In the genomic region with DNA sequence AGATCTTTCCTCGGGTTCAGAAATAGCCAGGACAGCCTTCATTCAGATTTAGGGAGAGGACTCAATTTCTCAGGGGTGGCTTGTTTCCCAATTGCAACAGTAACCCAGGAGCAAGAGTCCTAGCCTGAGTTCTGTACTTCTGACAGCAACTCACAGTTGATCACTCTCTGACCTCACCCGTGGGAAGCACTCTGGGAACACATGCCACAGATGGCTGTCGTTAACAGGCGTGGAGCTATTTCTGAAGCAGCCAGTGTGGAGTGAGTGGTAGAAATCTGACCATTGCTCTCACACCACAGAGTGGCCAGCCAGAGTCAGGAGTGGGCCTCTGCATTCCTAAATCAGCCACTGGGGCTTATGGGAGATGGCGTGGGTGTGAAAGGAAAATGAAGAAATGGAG, we compare ENCODE assay signal across 15 mouse cellular contexts.
A peak's percentile ranks its signal among the peaks of the same experiment; 100 is the strongest.
DNase-seq lines count a peak whose midpoint lies in the region; ATAC-seq and TF ChIP-seq lines count a peak whose summit lies in the region.
"Had no signal": no experiment of that assay in that cellular context is flagged by ENCODE, and none has a peak within 500 bp of the region (broad histone marks: within the 10 kb centered on the region; RNA-seq: fewer than 3 reads in every experiment).

No protein-coding gene starts in this region.

- TF ChIP-seq CTCF in heart, postnatal 0 days (IDR thresholded peaks at IDR 0.05; ENCODE audit: low read depth), result no peak

- no peak for TF ChIP-seq EP300 in heart, postnatal 0 days (IDR thresholded peaks at IDR 0.05; ENCODE audit: low read depth)

- H3K4me2 ChIP-seq in forebrain, embryonic 13.5 days, result no peak overlapping the region
- no peak overlapping the region for H3K4me2 ChIP-seq in heart, postnatal 0 days (ENCODE audit: low read depth, low read length)
- no peak overlapping the region for H3K4me2 ChIP-seq in lung, embryonic 15.5 days
- H3K4me2 ChIP-seq in embryonic facial prominence, embryonic 15.5 days (replicated peaks), result no peak overlapping the region
- H3K4me2 ChIP-seq: forebrain, embryonic 15.5 days had no signal

- H3K36me3 ChIP-seq in forebrain, embryonic 10.5 days (replicated peaks), result no peaks in the 10 kb centered on the region
- H3K36me3 ChIP-seq in forebrain, embryonic 13.5 days (ENCODE audit: poor library complexity, severe bottlenecking), result no peaks in the 10 kb centered on the region
- H3K36me3 ChIP-seq in heart, postnatal 0 days (replicated peaks; ENCODE audit: control insufficient read depth, insufficient read depth, low read length), result no peaks in the 10 kb centered on the region
- no peaks in the 10 kb centered on the region for H3K36me3 ChIP-seq in lung, embryonic 15.5 days
- no peaks in the 10 kb centered on the region for H3K36me3 ChIP-seq in embryonic facial prominence, embryonic 15.5 days
- H3K36me3 ChIP-seq: forebrain, embryonic 15.5 days had no signal

- H3K4me1 ChIP-seq in forebrain, embryonic 10.5 days, result peaks cover 51% of the 10 kb centered on the region
- H3K4me1 ChIP-seq in forebrain, embryonic 13.5 days, result peaks cover 13% of the 10 kb centered on the region
- peaks cover 32% of the 10 kb centered on the region for H3K4me1 ChIP-seq in heart, postnatal 0 days (ENCODE audit: control insufficient read depth, insufficient read depth)
- peaks cover 60% of the 10 kb centered on the region for H3K4me1 ChIP-seq in lung, embryonic 15.5 days
- H3K4me1 ChIP-seq in embryonic facial prominence, embryonic 15.5 days, result peaks cover 55% of the 10 kb centered on the region

- no peaks in the 10 kb centered on the region for H3K27me3 ChIP-seq in forebrain, embryonic 10.5 days (ENCODE audit: poor library complexity, severe bottlenecking)
- H3K27me3 ChIP-seq in forebrain, embryonic 13.5 days, result no peaks in the 10 kb centered on the region
- no peaks in the 10 kb centered on the region for H3K27me3 ChIP-seq in heart, postnatal 0 days (ENCODE audit: control insufficient read depth, insufficient read depth, low read length)
- H3K27me3 ChIP-seq in lung, embryonic 15.5 days, result no peaks in the 10 kb centered on the region
- H3K27me3 ChIP-seq in embryonic facial prominence, embryonic 15.5 days, result no peaks in the 10 kb centered on the region
- H3K27me3 ChIP-seq: forebrain, embryonic 15.5 days; megakaryocyte, embryonic 14.5 days; Patski had no signal

- H3K9me3 ChIP-seq in forebrain, embryonic 10.5 days, result no peaks in the 10 kb centered on the region
- no peaks in the 10 kb centered on the region for H3K9me3 ChIP-seq in forebrain, embryonic 13.5 days (replicated peaks)
- no peaks in the 10 kb centered on the region for H3K9me3 ChIP-seq in heart, postnatal 0 days (replicated peaks; ENCODE audit: control insufficient read depth, low read length)
- H3K9me3 ChIP-seq in lung, embryonic 15.5 days, result no peaks in the 10 kb centered on the region
- no peaks in the 10 kb centered on the region for H3K9me3 ChIP-seq in embryonic facial prominence, embryonic 15.5 days (replicated peaks)
- H3K9me3 ChIP-seq: forebrain, embryonic 15.5 days; megakaryocyte, embryonic 14.5 days had no signal

- peak overlapping the region; percentile 51 for H3K27ac ChIP-seq in forebrain, embryonic 10.5 days
- no peak overlapping the region for H3K27ac ChIP-seq in forebrain, embryonic 13.5 days
- H3K27ac ChIP-seq in heart, postnatal 0 days (ENCODE audit: low read depth), result peak overlapping the region; percentile 37
- no peak overlapping the region; the same call in 1 of the 2 replicates for H3K27ac ChIP-seq in lung, embryonic 15.5 days
- H3K27ac ChIP-seq in embryonic facial prominence, embryonic 15.5 days (replicated peaks), result peak overlapping the region; percentile 7; the same call in 1 of the 2 replicates
- H3K27ac ChIP-seq: forebrain, embryonic 15.5 days had no signal

- H3K9ac ChIP-seq in forebrain, embryonic 13.5 days, result no peak overlapping the region
- no peak overlapping the region for H3K9ac ChIP-seq in heart, postnatal 0 days (replicated peaks; ENCODE audit: low read depth, low read length)
- 0 out of 2 replicates have a peak overlapping the region, but pooled peaks have one; percentile 13 for H3K9ac ChIP-seq in lung, embryonic 15.5 days
- H3K9ac ChIP-seq in embryonic facial prominence, embryonic 15.5 days, result no peak overlapping the region
- H3K9ac ChIP-seq: forebrain, embryonic 15.5 days had no signal

- no peak for DNase-seq in forebrain, embryonic 10.5 days (ENCODE audit: extremely low spot score, low spot score)
- DNase-seq in heart, postnatal 0 days (ENCODE audit: low spot score), result no peak
- DNase-seq in heart, adult 18-20 months, result no peak
- DNase-seq in lung, postnatal 10 days, result no peak
- DNase-seq in natural killer cell, adult 2 months (ENCODE audit: low spot score in 2 of 2), result no peak
- DNase-seq: cerebellum, adult 2 months; kidney, postnatal 14 days; thymus, postnatal 4 days had no signal

- H3K4me3 ChIP-seq in forebrain, embryonic 10.5 days, result no peak overlapping the region
- H3K4me3 ChIP-seq in forebrain, embryonic 13.5 days, result no peak overlapping the region
- H3K4me3 ChIP-seq in heart, postnatal 0 days (ENCODE audit: low read depth, low read length), result no peak overlapping the region
- no peak overlapping the region for H3K4me3 ChIP-seq in lung, embryonic 15.5 days
- H3K4me3 ChIP-seq in embryonic facial prominence, embryonic 15.5 days (replicated peaks), result no peak overlapping the region
- H3K4me3 ChIP-seq: forebrain, embryonic 15.5 days; megakaryocyte, embryonic 14.5 days had no signal

- no peak for ATAC-seq in forebrain, embryonic 13.5 days
- ATAC-seq in heart, postnatal 0 days (ENCODE audit: insufficient read depth, low read depth), result no peak
- no peak for ATAC-seq in lung, embryonic 15.5 days (ENCODE audit: borderline replicate concordance, extremely low read depth, low FRiP score, low TSS enrichment)
- ATAC-seq in embryonic facial prominence, embryonic 15.5 days (ENCODE audit: insufficient number of reproducible peaks, low FRiP score, low TSS enrichment, low read depth), result no peak
- ATAC-seq: intestine, postnatal 0 days; Patski had no signal

- WGBS in forebrain, embryonic 10.5 days, result 73% methylated on average over 5 of the region's 5 CpGs
- 70% methylated on average over 5 of the region's 5 CpGs for WGBS in forebrain, embryonic 13.5 days
- 35% methylated on average over 5 of the region's 5 CpGs for WGBS in heart, postnatal 0 days
- 46% methylated on average over 5 of the region's 5 CpGs for WGBS in lung, embryonic 15.5 days
- WGBS in embryonic facial prominence, embryonic 15.5 days, result 43% methylated on average over 5 of the region's 5 CpGs

Comparison
In these comparisons a context has a peak if more than half of its experiments do, and no peak if none do; other contexts are left out.
1. H3K27ac ChIP-seq: peak in forebrain, embryonic 10.5 days (single experiment), heart, postnatal 0 days (single experiment) and embryonic facial prominence, embryonic 15.5 days (single experiment); none in forebrain, embryonic 13.5 days (single experiment) and lung, embryonic 15.5 days (single experiment).